Mouse (Mus musculus) forelimb bud, embryonic 11.5 days (tissue): ENCODE measurements around the gene Pip5k1b.

ENCODE experiments used
- DNase-seq: peaks from one replicate; pipeline ENCODE4 v3.0.0-alpha.2; 2012; ENCODE audit warnings: low read depth, low spot score

Gene Pip5k1b

GRCm38 (mm10) chr19:24543386-24544350 is 12.0 kb downstream of the Pip5k1b start:
- DNase-seq, result no peak

GRCm38 (mm10) chr19:24542293-24542675 is 13.4 kb downstream of the Pip5k1b start:
- DNase-seq, result no peak

- DNase-seq, result no peak
Measured at GRCm38 (mm10) chr19:24541669-24542292, 13.9 kb downstream of the Pip5k1b start.

DNA sequence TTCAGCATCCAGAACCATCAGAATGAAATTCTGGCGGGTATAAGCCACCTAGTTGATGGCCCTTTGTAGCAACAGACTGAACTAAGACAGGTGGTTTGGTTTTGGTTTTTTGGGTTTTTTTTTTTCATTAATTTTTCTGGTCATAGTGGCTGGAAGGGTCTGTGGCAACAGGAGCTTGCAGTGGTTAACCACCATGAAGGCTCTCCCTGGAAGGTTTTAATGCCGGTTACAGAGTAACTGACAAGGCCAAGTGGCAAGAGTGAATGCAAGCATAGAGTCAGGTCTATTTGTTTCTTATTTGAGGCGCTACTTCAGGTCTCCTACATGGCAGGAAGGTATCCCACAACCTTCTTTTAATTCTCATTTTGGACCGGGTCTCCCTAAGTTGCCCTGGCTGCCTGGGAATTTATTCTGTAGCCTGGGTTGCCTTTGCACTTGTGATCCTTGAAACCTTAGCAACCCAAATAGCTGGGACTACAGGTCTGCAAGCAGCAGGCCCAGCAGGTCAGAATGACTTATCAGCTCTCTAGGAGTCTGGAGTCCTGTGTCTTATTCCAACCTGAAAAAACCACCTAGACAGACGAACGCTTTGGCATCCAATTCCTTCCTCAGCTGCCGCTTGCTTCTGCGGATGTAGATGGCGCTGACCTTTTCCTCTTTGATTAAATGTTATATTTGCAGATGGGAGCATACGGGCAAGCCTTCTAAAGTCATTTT is 14.6 kb downstream of the Pip5k1b start:
- DNase-seq, result no peak

GRCm38 (mm10) chr19:24539041-24539440 is 16.6 kb downstream of the Pip5k1b start:
- no peak for DNase-seq

GRCm38 (mm10) chr19:24538181-24538580 is 17.5 kb downstream of the Pip5k1b start:
- DNase-seq, result no peak

- no peak for DNase-seq
Measured at GRCm38 (mm10) chr19:24537691-24538090, 18.0 kb downstream of the Pip5k1b start.

DNA sequence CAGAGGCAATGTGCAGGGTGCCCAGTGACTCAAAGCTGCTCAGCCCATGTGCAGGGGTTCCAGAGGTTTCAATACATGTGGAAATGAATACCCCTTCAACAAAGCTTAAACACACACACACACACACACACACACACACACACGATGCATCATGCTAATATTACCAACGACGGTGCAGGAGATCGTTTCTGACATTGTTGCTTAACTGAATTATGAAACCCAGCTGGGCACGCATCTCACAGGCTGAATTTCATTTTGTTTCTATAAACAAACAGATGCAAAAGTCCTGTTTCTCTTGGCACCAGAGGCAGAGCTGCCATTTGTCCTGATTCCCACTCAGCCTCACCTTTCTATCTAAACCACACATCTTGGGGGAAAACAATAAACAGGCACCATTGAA is 18.8 kb downstream of the Pip5k1b start:
- DNase-seq, result no peak

DNA sequence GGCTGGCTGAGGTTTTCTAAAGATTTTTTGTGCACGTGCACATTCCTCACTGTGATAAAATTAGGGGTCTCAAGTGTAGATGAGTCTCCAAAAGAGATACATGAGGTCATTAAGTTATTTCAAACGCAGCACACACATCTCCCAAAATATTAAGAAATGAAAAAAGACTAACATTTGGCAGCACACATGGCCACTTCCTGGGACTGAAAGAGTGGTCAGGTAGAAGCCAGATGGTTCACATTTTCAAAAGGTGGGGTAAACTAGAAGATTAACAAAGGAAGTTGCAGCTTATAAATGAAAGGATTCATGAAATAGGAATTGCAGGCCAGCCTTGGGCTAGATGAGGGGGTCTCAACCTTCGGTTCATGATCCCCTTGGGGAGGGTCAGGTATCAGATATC is 19.4 kb downstream of the Pip5k1b start:
- DNase-seq, result no peak

DNA sequence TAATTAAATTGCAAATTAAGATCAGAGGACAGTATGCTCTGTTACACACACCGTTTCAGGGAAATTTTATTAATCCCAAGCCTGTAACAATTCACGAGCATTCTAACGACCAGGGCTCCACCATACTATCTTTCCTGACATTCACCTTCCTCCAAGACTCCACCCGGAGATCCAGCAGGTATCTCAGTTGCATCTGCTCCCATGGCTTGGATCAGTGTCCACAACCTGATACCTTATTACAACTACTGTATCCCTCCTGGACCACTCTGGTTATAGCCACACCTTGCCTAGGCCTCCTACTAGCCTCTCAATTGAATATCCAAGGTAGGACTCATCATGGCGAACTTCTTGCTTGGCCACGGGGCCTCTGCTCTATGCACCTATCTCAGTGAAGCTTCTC is 20.5 kb downstream of the Pip5k1b start:
- no peak for DNase-seq

- DNase-seq, result no peak
Measured at GRCm38 (mm10) chr19:24534733-24535132, 20.9 kb downstream of the Pip5k1b start.

DNA sequence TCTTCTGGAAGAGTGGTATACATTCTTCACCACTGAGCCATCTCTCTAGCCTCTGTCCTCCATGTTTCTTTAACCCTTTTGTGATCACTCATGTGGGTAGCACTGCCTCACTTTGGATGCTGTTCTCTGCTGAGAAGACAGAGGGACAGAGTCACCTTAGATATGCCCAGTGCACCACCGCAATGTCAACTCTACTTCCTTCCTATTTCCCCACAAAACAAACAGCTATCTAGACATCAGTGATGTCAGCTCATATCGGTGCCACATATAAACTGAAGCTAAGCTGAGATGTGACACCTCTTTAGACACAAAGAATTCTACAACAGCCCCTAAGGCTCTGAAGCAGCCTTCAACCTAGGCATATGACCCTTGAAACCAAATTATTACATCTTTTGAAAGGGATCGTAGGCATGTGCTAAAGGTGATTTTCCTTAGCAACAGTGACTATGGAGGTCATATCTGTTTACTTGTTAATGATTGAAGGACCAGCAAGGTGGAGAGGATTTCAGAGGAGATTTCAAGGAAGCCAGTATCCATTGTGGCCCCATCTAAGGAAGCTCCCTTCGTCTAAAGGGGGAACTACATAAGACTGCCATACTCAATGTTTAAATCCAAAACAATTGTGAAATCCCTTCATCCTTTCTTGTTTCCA is 26.6 kb downstream of the Pip5k1b start:
- DNase-seq, result no peak

DNA sequence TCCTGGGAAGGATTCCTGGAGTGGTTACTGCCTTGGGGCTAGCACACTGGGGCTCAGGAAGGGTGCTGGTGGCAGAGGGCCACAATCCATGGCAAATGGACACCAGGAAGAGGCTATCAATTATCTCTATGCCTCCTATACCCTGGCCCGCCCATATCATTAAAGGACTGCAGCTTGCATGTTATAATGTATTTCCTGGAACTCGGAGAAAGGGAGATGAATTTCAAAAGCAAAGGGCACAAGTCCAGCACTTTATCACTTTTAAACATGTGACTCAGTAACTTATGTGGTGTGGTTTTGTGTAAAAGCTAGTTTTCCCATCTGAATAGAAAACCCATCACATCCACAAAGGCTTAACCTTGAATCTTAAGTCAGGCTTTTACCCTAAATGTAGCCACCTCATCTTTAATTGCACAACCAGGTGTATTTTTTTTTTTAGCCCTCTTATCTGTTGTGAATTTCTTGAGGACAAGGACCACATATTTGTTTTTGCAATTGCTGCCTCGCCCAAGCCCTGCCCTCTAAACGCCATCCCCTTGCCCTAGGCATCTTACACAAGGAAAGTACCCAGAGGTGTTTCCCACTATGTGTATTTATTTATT is 27.4 kb downstream of the Pip5k1b start:
- no peak for DNase-seq

DNA sequence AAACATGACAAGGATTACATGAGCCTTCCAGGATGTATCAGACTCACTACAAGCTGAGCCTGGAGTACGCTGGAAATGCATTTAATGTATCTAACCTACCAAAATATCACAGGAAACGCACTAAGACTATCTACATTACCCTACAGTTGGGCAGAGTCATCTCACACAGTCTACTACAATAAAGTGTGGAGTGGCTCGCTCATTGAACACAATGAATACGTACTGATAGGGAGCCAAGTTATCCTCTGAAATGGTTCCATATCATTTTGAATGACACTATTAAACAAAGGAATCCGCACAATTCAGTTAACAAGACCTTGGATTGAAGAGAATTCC is 28.1 kb downstream of the Pip5k1b start:
- DNase-seq, result no peak

DNA sequence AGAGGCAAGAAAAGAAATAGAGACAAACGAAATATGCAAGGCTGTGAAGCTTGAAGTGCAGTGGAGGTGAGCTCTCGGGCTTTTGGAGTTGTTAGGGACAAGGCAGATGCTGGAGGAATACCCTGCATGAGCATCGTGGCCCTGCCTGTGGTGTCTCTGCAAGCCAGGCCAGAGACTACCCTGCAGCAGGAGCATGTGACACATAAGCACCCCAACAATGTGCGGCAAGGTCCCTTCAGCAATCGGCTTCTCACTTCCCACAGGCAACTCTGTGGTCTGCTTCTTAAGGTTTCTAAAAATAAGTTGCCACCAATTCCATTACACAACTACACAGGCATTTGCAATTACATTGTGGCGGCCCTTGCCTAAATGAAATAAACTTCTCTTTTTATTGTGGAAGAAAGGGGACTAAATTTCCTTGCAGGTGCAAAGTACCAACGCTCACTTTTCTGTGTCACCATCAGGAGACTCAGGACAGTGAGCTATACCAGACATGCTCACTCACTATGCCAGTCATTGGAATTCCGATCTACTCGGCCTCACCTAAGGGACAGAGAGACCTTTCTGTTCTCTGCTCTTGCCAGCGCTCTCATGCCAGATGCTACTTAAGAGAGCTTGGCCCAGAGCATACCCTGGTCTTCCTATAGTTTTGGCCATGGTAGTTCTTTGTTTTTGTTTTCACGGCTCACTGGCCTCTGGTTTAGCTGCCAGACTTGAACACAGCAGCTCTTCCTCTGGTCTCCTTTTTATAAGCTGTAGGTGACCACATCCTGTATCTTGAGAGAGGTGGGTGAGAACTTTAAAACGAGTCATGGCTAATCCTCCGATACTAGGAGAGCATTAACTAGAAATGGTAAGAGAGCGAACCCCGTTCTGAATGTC is 28.7 kb downstream of the Pip5k1b start:
- DNase-seq, result no peak

DNA sequence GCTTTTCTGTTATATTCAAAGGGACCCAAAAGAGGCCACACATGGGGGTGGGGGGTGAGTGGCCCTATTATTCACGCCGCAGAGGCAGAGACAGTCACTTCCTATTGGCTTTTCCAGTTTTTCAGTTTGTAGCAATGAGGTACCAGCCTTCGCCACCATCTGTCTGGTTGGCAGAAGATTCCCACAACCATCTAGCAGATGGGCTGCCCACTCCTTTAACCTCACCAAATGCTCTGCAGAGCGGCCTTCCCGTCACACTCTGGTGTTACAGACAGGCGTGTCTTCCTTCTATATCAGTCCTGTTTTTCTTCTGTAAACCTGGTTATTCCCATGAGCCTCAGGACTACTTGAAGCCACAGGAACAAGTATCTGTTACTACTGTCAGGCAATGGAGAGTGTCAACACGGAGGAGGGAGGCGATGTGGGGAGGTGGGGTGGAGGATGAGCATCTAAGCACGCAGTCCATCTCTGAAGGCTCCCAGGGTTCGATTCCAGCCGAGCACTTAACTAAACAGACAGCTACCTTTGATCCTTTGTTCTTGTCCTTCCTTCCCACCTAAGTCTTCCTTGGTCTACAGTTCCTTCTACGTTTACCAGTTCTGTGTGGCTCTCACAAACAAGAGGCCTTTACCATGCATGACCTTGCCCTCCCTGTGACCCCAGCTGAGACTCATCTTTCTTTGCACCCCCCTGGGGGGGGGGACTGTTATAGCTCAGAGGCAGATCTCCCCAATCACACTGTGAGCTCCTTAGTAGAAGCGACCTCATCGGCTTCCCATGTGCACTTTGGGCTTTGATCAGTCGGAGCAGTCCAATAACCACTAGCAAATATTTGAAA is 32.0 kb downstream of the Pip5k1b start:
- DNase-seq, result no peak

DNA sequence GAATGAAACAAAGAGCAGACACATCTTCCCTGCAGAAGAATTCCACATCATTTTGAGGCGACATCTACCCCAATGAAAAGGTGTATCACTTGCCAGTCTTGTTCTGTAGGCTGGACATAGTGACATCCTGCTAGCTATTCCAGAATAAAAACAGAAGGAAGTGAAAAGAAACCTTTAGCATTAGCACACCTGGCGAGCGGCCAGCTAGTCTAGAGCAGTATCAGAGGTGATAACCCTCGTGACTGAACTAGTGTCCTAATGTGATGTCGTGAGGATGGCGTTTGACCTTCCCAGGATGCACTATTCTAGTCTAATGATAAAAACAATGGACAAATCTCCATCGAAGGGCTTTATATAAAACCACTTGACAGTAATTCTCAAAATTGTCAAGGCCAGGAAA is 33.7 kb downstream of the Pip5k1b start:
- DNase-seq, result no peak

DNA sequence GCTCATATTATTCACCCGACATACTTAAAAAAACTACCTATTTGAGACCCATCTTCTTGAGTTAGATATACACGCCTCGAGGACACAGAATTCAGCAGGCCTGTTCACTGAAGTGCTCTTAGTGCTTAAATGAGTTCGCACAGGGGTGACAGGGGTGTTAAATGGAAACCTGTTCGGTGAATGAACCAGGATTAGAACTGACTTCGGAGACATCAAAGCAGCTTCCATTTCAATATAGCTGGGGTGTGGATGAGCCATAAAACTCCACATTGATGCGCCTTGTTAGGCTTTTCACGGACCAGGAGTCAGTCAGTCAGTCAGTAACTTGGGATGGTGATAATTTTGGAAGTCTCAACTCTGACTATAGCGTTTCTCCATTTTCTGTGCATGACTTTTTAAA is 34.5 kb downstream of the Pip5k1b start:
- DNase-seq, result no peak

DNA sequence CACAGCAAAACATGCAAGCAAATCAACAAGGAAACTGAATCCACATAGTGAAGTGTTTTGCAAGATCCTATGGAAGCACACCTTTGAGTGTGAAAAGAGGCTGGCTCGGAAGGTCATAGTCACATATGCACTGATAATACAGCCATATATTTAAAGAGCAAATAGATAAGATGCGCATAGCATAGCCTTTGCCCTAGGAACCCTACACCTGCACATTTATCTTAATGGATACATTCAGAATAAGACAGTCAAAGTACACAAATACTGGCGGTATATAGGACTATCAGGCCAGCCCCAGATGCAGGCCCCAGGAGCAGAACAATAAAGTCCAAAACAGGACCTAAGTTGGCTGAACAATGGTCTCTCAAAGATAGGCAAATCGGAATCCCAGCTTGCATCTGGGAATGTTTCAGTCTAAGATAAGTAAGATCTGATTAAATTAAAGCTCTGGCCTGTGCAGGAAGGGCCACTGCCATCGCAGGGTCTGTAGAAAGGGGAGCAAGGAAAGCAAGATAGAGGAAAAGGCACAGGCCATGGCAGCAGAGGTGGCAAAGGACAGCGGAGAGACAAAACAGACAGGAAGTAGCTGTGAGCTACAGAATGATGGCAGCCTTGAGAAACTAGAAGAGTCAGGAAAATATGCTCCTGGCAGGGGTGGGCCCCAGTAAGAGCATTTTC is 35.8 kb downstream of the Pip5k1b start:
- DNase-seq, result no peak
